12 mouse cellular contexts compared by ENCODE assay signal in genomic region chr16:90779783-90780182, GRCm38 (mm10). TPM values are rescaled to one million over a fixed set of nuclear protein-coding genes. Genes with fewer than 3 reads are reported as not detected.
DNase-seq lines count a peak whose midpoint lies in the region; ATAC-seq and TF ChIP-seq lines count a peak whose summit lies in the region.
"Had no signal": no experiment of that assay in that cellular context is flagged by ENCODE, and none has a peak within 500 bp of the region (broad histone marks: within the 10 kb centered on the region; RNA-seq: fewer than 3 reads in every experiment).

No protein-coding gene starts in this region.

- TF ChIP-seq EP300 in lung, postnatal 0 days (IDR thresholded peaks at IDR 0.05): no peak

- H3K4me3 ChIP-seq in lung, postnatal 0 days (ENCODE audit: low read depth, low read length): no peak overlapping the region
- H3K4me3 ChIP-seq in hindbrain, embryonic 13.5 days: no peak overlapping the region
- H3K4me3 ChIP-seq in liver, embryonic 13.5 days (replicated peaks): no peak overlapping the region
- H3K4me3 ChIP-seq in stomach, embryonic 15.5 days (replicated peaks): no peak overlapping the region
- H3K4me3 ChIP-seq: heart, embryonic 13.5 days had no signal

- H3K27ac ChIP-seq in lung, postnatal 0 days (ENCODE audit: low read length): no peak overlapping the region
- H3K27ac ChIP-seq in hindbrain, embryonic 13.5 days: no peak overlapping the region
- H3K27ac ChIP-seq in liver, embryonic 13.5 days: no peak overlapping the region
- 0 out of 2 replicates have a peak overlapping the region, but pooled peaks have one; percentile 26 for H3K27ac ChIP-seq in stomach, embryonic 15.5 days
- H3K27ac ChIP-seq: heart, embryonic 13.5 days had no signal

- WGBS in lung, postnatal 0 days: 29% methylated on average over 11 of the region's 11 CpGs
- WGBS in hindbrain, embryonic 13.5 days: 85% methylated on average over 11 of the region's 11 CpGs
- WGBS in liver, embryonic 13.5 days (ENCODE audit: insufficient replicate concordance): 74% methylated on average over 11 of the region's 11 CpGs
- 28% methylated on average over 11 of the region's 11 CpGs for WGBS in stomach, embryonic 15.5 days

- no peak for TF ChIP-seq CTCF in lung, postnatal 0 days (IDR thresholded peaks at IDR 0.05)

- H3K9me3 ChIP-seq in lung, postnatal 0 days (ENCODE audit: low read length): no peaks in the 10 kb centered on the region
- H3K9me3 ChIP-seq in hindbrain, embryonic 13.5 days: no peaks in the 10 kb centered on the region
- H3K9me3 ChIP-seq in liver, embryonic 13.5 days (replicated peaks): no peaks in the 10 kb centered on the region
- no peaks in the 10 kb centered on the region for H3K9me3 ChIP-seq in stomach, embryonic 15.5 days
- H3K9me3 ChIP-seq: heart, embryonic 13.5 days had no signal

- peak; percentile 17 for DNase-seq in lung, postnatal 0 days (ENCODE audit: low spot score)
- DNase-seq in lung, postnatal 25 days (ENCODE audit: low spot score): no peak
- no peak for DNase-seq in liver, embryonic 13.5 days
- no peak for DNase-seq in thymus, adult 18-20 months
- DNase-seq in left cerebral cortex, adult 9 months (ENCODE audit: low spot score in 2 of 2): no peak
- DNase-seq in thymus, postnatal 14 days: no peak
- DNase-seq: adrenal gland, postnatal 25 days; cerebellum, adult 9-11 months; kidney, adult 9 months had no signal

- peaks cover 7% of the 10 kb centered on the region for H3K36me3 ChIP-seq in lung, postnatal 0 days (ENCODE audit: insufficient read depth, low read length)
- H3K36me3 ChIP-seq in hindbrain, embryonic 13.5 days: peaks cover 98% of the 10 kb centered on the region
- H3K36me3 ChIP-seq in liver, embryonic 13.5 days: peaks cover 95% of the 10 kb centered on the region
- H3K36me3 ChIP-seq in stomach, embryonic 15.5 days: peaks cover 37% of the 10 kb centered on the region

- H3K4me1 ChIP-seq in lung, postnatal 0 days (ENCODE audit: insufficient read depth, low read depth, low read length): no peaks in the 10 kb centered on the region
- no peaks in the 10 kb centered on the region for H3K4me1 ChIP-seq in hindbrain, embryonic 13.5 days (replicated peaks)
- H3K4me1 ChIP-seq in liver, embryonic 13.5 days (replicated peaks): 0 out of 2 replicates have a peak, but pooled peaks cover 6% of the 10 kb centered on the region
- H3K4me1 ChIP-seq in stomach, embryonic 15.5 days: peaks cover 8% of the 10 kb centered on the region; the same call in 1 of the 2 replicates

- H3K27me3 ChIP-seq in lung, postnatal 0 days (replicated peaks; ENCODE audit: insufficient read depth, low read length): no peaks in the 10 kb centered on the region
- H3K27me3 ChIP-seq in hindbrain, embryonic 13.5 days: no peaks in the 10 kb centered on the region
- no peaks in the 10 kb centered on the region for H3K27me3 ChIP-seq in liver, embryonic 13.5 days
- H3K27me3 ChIP-seq in stomach, embryonic 15.5 days (replicated peaks): no peaks in the 10 kb centered on the region
- H3K27me3 ChIP-seq: heart, embryonic 13.5 days had no signal

- H3K4me2 ChIP-seq in lung, postnatal 0 days (replicated peaks; ENCODE audit: low read depth, low read length): no peak overlapping the region
- H3K4me2 ChIP-seq in hindbrain, embryonic 13.5 days: no peak overlapping the region
- H3K4me2 ChIP-seq in liver, embryonic 13.5 days: no peak overlapping the region
- H3K4me2 ChIP-seq in stomach, embryonic 15.5 days: no peak overlapping the region
- H3K4me2 ChIP-seq: heart, embryonic 13.5 days had no signal

- H3K9ac ChIP-seq in lung, postnatal 0 days (replicated peaks; ENCODE audit: low read depth): no peak overlapping the region
- no peak overlapping the region for H3K9ac ChIP-seq in hindbrain, embryonic 13.5 days
- H3K9ac ChIP-seq in liver, embryonic 13.5 days: no peak overlapping the region
- no peak overlapping the region for H3K9ac ChIP-seq in stomach, embryonic 15.5 days
- H3K9ac ChIP-seq: heart, embryonic 13.5 days had no signal

- ATAC-seq in lung, postnatal 0 days: peak; percentile 67
- ATAC-seq in hindbrain, embryonic 13.5 days (ENCODE audit: low FRiP score): peak; percentile 57; the same call in 1 of the 2 replicates
- peak; percentile 87 for ATAC-seq in liver, embryonic 13.5 days (ENCODE audit: low read depth)
- ATAC-seq in stomach, embryonic 15.5 days (ENCODE audit: insufficient read depth, low FRiP score, low read depth): peak; percentile 84

RNA-seq across cellular contexts. Expression of gene Urb1, which starts 30.4 kb away (rescaled TPM):
- 2.7 TPM in 2 replicates for polyA plus RNA-seq in lung, postnatal 0 days (2015; fragmentation: Nextera tagmentation; extraction: Ambion mirVana)
- 8.1 and 9.6 TPM in 2 replicates for polyA plus RNA-seq in hindbrain, embryonic 13.5 days (2015; fragmentation: Nextera tagmentation; extraction: Ambion mirVana)
- polyA plus RNA-seq in liver, embryonic 13.5 days (2015; fragmentation: Nextera tagmentation; extraction: Ambion mirVana): 4.7 and 7.5 TPM in 2 replicates
- polyA plus RNA-seq in stomach, embryonic 15.5 days (2015; fragmentation: Nextera tagmentation; extraction: Ambion mirVana): 6.4 and 9.0 TPM in 2 replicates

RNA-seq across cellular contexts. Expression of gene Mrap, which starts 41.8 kb away (rescaled TPM):
- 4.4 and 4.7 TPM in 2 replicates for polyA plus RNA-seq in lung, postnatal 0 days (2015; fragmentation: Nextera tagmentation; extraction: Ambion mirVana)
- not detected in 2 replicates for polyA plus RNA-seq in hindbrain, embryonic 13.5 days (2015; fragmentation: Nextera tagmentation; extraction: Ambion mirVana)
- polyA plus RNA-seq in liver, embryonic 13.5 days (2015; fragmentation: Nextera tagmentation; extraction: Ambion mirVana): 48.8 and 52.6 TPM in 2 replicates
- polyA plus RNA-seq in stomach, embryonic 15.5 days (2015; fragmentation: Nextera tagmentation; extraction: Ambion mirVana): 1.7 and 2.7 TPM in 2 replicates

RNA-seq across cellular contexts. Expression of gene Eva1c, which starts 46.7 kb away (rescaled TPM):
- polyA plus RNA-seq in lung, postnatal 0 days (2015; fragmentation: Nextera tagmentation; extraction: Ambion mirVana): 5.9 and 9.6 TPM in 2 replicates
- polyA plus RNA-seq in hindbrain, embryonic 13.5 days (2015; fragmentation: Nextera tagmentation; extraction: Ambion mirVana): 2.5 and 3.2 TPM in 2 replicates
- 0.25 and 0.31 TPM in 2 replicates for polyA plus RNA-seq in liver, embryonic 13.5 days (2015; fragmentation: Nextera tagmentation; extraction: Ambion mirVana)
- 1.7 and 1.9 TPM in 2 replicates for polyA plus RNA-seq in stomach, embryonic 15.5 days (2015; fragmentation: Nextera tagmentation; extraction: Ambion mirVana)

RNA-seq across cellular contexts. Expression of gene Mis18a, which starts 52.6 kb away (rescaled TPM):
- 25.7 and 27.7 TPM in 2 replicates for polyA plus RNA-seq in lung, postnatal 0 days (2015; fragmentation: Nextera tagmentation; extraction: Ambion mirVana)
- 28.2 and 30.2 TPM in 2 replicates for polyA plus RNA-seq in hindbrain, embryonic 13.5 days (2015; fragmentation: Nextera tagmentation; extraction: Ambion mirVana)
- polyA plus RNA-seq in liver, embryonic 13.5 days (2015; fragmentation: Nextera tagmentation; extraction: Ambion mirVana): 50.6 and 59.7 TPM in 2 replicates
- polyA plus RNA-seq in stomach, embryonic 15.5 days (2015; fragmentation: Nextera tagmentation; extraction: Ambion mirVana): 56.6 and 57.5 TPM in 2 replicates
